Mouse (Mus musculus) left cerebral cortex, postnatal 36 days (tissue): Measurements from ENCODE around the gene Serpinb6b. TPM values are rescaled to one million over a fixed set of nuclear protein-coding genes. Genes with fewer than 3 reads are reported as not detected.
A peak's percentile ranks its signal among the peaks of the same experiment; 100 is the strongest.
"Not testable (repeated sequence)": the region's sequence is repeated elsewhere in the genome, so short reads cannot be mapped to it uniquely, and the experiment has no call there.

Experiments used
- DNase-seq, 2 experiments: peaks; one replicate each; pipeline ENCODE4 v3.0.0; 2021 to 2022; ENCODE audit warnings: low spot score in 2 of 2, mixed read lengths in 1 of 2
- intact Hi-C: fragments of 180-260 bp; cut with DNase I; formaldehyde crosslinking; loops from one replicate; pipeline ENCODE4 v1.15.1; 2025
- total RNA-seq, 2 experiments: library from RNA; stranded (reverse); gene quantifications; 2 replicates each; pipeline ENCODE4 v1.2.3; 2021

The Serpinb6b gene
- 1 to 10 TPM; 1.7 to 3.2 TPM for total RNA-seq

DNA sequence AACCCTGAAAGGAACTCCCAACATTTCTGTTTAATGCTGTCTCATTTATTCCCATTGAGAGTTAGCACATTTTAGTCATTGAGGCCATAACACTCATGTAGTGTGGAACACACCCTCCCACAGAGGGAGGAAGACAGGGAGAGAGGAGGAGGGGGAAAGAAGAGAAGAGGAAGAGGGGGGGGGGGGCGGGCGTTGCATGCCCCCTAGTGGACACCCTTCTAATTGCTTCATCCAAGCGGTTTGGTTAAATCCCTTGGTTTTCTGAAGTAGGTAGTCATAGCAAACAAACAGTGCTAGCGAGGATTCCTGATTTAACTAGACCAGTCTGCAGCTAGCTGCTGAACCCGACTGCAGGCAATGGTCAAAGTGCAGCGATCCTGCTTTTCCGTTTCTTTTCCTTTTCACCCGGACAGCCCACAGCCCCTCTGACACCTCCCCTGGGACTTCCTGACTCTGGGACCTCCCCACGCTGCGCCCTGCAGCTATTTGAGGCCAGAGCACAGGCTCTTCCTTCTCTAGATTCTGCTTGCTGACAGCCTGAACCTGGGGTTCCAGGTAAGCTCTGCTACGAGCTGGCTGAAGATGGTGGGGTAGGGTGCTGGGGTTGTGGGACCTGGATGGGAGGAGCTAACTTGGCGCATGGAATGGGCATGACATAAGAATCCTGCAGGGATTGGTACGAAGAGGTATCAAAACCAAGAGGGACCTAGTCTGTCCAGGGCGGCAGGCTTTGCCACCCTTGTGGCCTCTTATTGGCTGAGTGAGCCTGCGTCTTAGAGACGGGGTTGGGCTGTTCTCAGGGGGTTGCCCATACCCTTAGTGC lies at the start of gene Serpinb6b:
Gene Serpinb6b, plus strand, starts transcription at position 221 of the 823 bp plus-strand sequence.
- DNase-seq, result peak in 1 of 2 experiments; percentile 11
- intact Hi-C loops, result loop anchor here (2.0 kb wide), 1 partner anchor 62 kb away; no protein-coding TSS in a partner anchor

- DNase-seq, result no peak
- intact Hi-C loops, result no loop called here
These were observed 42.4 kb upstream of the Serpinb6b start for GRCm38 (mm10) chr13:32922622-32923021.

DNA sequence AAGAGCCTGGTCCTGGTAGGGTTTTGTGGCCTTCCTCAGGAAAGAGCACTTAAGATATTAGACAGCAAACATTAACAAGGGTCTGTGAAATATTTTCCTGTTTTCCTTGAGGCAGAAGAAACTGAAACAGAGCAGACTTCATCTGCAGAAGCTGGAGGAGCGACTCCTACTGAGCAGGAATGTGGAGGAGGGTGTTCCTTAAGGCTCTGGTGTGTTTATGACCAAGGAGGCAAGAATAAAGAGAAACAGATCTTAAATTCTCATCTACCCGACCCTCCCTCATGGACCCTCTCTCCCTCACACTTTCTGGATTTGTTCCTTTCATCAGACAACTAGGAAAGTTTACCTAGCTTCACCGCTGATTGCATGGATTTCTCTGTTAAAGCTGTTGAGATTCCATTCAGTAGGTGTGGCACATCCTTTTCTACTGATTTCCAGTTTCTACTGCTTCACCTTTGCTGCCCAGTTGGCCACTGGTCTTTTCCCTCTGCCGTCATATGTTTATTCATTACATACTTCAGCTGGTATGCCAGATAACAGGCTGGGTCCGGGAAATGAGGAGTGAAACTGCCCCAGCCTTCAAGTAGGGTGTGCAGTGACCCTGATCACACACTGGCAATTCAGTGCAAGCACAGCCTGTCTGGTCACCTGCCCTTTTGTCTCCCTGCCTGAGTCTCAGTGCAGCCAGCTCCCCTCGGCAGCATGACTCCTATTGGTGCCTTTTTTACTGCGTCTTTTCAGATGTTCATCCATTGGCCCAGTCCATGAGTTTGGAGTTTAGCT lies 40.2 kb upstream of the Serpinb6b start:
- DNase-seq, result no peak
- intact Hi-C loops, result no loop called here

DNA sequence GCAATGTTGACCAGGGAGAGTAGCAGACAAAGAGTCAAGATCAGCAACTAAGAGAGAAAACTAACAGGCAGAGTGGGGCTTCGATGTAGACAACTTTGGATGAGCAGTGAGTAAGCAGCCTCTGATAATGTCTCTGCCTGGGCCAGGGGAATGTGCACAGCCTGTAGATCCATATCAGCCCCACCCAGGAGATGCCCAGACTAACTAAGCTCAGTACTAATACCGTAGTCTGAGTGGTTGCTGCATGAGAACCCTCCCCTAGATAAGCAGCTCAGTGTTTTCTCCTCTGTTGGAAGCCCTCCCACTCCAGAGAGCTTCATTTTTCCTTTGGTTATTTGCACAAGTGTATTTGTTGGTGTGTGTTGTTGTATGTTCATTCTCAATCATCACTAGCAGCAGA lies 38.3 kb upstream of the Serpinb6b start:
- intact Hi-C loops, result no loop called here
- DNase-seq, result no peak

DNA sequence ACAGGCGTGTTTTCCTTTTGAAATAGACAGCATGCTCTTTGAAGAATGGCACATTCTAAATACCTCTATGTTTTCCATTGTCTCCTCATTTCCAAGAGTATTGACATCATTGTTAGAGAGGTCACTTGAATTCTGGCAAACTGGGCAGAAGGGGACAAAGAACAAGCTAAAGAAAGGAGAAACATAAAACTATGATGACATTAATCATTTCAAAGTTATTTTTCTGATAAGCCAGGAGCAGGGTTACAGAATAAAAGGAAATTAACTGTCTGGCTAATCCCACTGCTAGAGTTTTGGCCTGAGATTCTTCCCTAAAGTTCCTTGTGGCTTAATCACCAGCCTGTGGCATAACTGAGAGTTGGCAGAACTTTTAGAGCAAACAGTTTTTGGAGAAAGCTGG lies 37.8 kb upstream of the Serpinb6b start:
- DNase-seq, result no peak
- intact Hi-C loops, result no loop called here

DNA sequence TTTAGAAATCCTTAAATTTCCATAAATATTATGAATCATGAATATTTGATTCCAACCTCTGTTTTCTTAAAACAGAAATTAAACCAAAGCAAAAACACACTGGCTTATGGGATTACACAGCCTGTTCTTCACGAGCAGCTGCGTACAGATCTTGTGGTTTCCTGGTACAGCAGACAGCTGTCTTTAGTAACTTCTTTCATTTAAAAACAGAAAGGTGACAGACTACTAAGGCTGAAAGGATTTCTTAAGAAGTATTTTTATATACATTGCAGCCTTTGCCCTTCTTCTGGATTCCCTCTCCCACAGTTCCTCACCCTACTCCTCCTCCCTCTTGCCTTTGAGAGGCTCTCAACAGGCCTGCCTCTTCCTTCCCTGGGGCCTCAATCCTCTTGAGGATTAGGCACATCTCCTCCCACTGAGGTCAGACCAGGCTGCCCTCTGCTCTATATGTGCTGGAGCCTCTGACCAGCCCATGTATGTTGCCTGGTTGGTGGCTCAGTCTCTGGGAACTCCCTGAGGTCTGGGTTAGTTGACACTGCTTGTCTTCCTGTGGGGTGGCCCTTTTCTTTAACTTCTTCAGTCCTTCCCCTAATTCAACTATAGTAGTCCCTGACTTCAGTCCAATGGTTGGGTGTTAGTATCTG lies 35.8 kb upstream of the Serpinb6b start:
- DNase-seq, result no peak
- intact Hi-C loops, result no loop called here

GRCm38 (mm10) chr13:32934706-32935381 lies 30.2 kb upstream of the Serpinb6b start:
- intact Hi-C loops, result no loop called here

DNA sequence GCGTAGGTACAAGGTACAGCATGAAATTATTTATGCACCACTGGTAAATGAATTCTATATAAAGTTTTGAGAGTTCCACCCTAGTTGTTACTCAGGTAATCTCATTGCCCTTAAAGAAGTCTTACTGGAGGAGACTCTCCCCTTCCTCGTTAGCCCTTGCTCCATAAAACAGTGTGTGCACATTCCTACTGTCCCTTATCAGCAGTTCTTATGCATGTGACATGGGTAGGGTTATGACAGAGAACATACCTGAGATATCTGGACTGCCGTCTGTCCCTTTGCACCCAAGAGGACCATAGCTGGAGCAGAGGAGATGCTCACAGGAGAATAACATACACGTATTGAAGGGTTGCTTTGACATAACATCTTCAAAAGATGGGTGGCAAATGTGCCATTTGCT lies 26.7 kb upstream of the Serpinb6b start:
- intact Hi-C loops, result not testable (repeated sequence)

More at GRCm38 (mm10) chr13:32934706-32935381, 30.2 kb upstream of the Serpinb6b start:
- DNase-seq, result no peak

GRCm38 (mm10) chr13:32939191-32939590 lies 25.8 kb upstream of the Serpinb6b start:
- intact Hi-C loops, DNase-seq: not testable (repeated sequence)

More for the DNA sequence above, 26.7 kb upstream of the Serpinb6b start:
- not testable (repeated sequence) for DNase-seq

DNA sequence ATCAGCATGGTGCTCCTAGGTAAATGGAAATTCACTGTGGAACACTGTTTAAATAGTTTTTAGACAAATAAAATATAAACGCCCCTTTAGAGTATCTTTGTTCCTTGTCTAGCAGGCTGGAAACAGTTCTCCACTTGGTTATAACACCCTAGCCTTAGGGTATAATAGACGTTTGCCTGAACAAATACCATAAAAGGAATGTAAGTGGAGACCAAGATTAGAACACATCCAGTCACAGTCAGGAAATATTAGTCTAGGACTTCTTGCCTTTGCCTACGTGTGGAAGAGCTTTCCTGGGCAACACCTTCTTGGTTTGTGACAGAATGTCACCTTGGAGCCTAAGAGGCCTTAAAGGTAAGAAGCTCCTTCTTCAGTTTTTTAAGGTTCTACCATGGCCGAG lies 8.5 kb upstream of the Serpinb6b start:
- DNase-seq, result no peak
- intact Hi-C loops, result no loop called here

- intact Hi-C loops, result no loop called here
- no peak for DNase-seq
These were observed 7.1 kb upstream of the Serpinb6b start for GRCm38 (mm10) chr13:32957917-32958316.

GRCm38 (mm10) chr13:32958521-32958920 lies 6.5 kb upstream of the Serpinb6b start:
- intact Hi-C loops, DNase-seq: not testable (repeated sequence)

GRCm38 (mm10) chr13:32963990-32964753 lies 837 bp upstream of the Serpinb6b start:
- intact Hi-C loops, result loop anchor here (2.0 kb wide), 1 partner anchor 61 kb away; no protein-coding TSS in a partner anchor
- no peak for DNase-seq

- DNase-seq, result no peak
- intact Hi-C loops, result no loop called here
These were observed 1.1 kb downstream of the Serpinb6b start for GRCm38 (mm10) chr13:32966116-32966515.

GRCm38 (mm10) chr13:32967233-32967632 lies 2.2 kb downstream of the Serpinb6b start:
- no peak for DNase-seq
- intact Hi-C loops, result no loop called here

DNA sequence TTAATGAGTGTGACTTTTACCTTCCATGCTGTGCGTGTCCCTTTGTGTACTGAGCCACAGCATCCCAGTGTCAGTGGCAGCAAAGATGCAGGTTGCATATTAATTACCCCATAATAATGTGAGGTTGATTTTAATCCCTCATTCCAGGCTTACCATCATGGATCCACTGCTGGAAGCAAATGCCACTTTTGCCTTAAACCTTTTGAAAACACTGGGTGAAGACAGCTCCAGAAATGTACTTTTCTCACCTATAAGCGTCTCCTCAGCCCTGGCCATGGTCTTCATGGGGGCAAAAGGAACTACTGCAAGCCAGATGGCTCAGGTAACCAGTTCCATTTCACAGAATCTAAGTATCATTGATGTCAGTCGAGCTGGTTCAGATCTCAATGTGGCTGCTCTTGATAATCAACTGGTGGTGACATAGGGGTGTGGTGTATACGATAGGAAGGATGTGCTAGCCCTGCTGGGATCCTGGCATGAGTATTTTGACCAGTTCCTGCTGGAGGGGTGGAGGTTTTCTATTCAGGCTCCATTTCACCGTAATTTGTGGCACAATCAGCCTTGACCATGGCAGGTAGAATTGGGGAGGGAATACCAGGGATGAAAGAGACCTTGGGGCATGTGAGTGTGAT lies 3.5 kb downstream of the Serpinb6b start:
- no peak for DNase-seq
- intact Hi-C loops, result no loop called here

GRCm38 (mm10) chr13:32968996-32969640 lies 4.1 kb downstream of the Serpinb6b start:
- intact Hi-C loops, result no loop called here
- no peak for DNase-seq

- intact Hi-C loops, result no loop called here
- no peak for DNase-seq
These were observed 4.6 kb downstream of the Serpinb6b start for GRCm38 (mm10) chr13:32969641-32970040.
